Mouse (Mus musculus) splenic B cell, adult 2 months (primary cell): ENCODE results near the gene Atp6v0e2.
A peak's percentile ranks its signal among the peaks of the same experiment; 100 is the strongest.

Experiments
- DNase-seq: peaks from one replicate; pipeline ENCODE4 v3.0.0-alpha.2; 2011; ENCODE audit warnings: low read depth, low spot score
- H3K27me3 ChIP-seq: 2 replicates; pipeline ENCODE4 v1.6.1; 2012; ENCODE audit warnings: mild to moderate bottlenecking, low read length, moderate library complexity, mixed read lengths; ENCODE audit not compliant: control insufficient read depth, poor library complexity, insufficient read depth, severe bottlenecking
- H3K36me3 ChIP-seq: 2 replicates; pipeline ENCODE4 v1.6.1; 2012; ENCODE audit warnings: mild to moderate bottlenecking, low read length, moderate library complexity, mixed read lengths; ENCODE audit not compliant: control insufficient read depth, poor library complexity, insufficient read depth, severe bottlenecking

The Atp6v0e2 gene

GRCm38 (mm10) chr6:48579215-48579648 lies 41.8 kb downstream of the Atp6v0e2 start:
- no peak for DNase-seq
- Histone ChIP-seq H3K27me3 (no peaks in the 10 kb centered on the region), H3K36me3 (no peaks in the 10 kb centered on the region)

- H3K36me3 ChIP-seq = no peaks in the 10 kb centered on the region
- H3K27me3 ChIP-seq = no peaks in the 10 kb centered on the region
- DNase-seq = no peak
Observed at GRCm38 (mm10) chr6:48581257-48581656, 43.8 kb downstream of the Atp6v0e2 start.

GRCm38 (mm10) chr6:48582037-48582436 lies 44.6 kb downstream of the Atp6v0e2 start:
- H3K27me3 ChIP-seq = no peaks in the 10 kb centered on the region
- no peaks in the 10 kb centered on the region for H3K36me3 ChIP-seq
- DNase-seq = peak; percentile 81

GRCm38 (mm10) chr6:48589194-48589750 lies 51.9 kb downstream of the Atp6v0e2 start, which contains the start of gene Gm45021:
Gm45021 (plus strand) TSS chr6:48589610.
- H3K27me3 ChIP-seq = no peaks in the 10 kb centered on the region
- DNase-seq = no peak
- no peaks in the 10 kb centered on the region for H3K36me3 ChIP-seq
